In genomic region chr2:90679061-90679810, GRCm38 (mm10) we compare ENCODE assay signal across 8 mouse cellular contexts. TPM values are rescaled to one million over a fixed set of nuclear protein-coding genes. Genes with fewer than 3 reads are reported as not detected.
DNase-seq lines count a peak whose midpoint lies in the region; ATAC-seq and TF ChIP-seq lines count a peak whose summit lies in the region.

No protein-coding gene starts in this region.

- POLR2A ChIA-PET in Patski (lab: Charles Lee), result interaction anchor here (0.8 to 1.1 kb wide), 2 partner anchors 170 to 205 kb away, joined by 3 to 5 read pairs; no protein-coding TSS in a partner anchor

- H3K9me3 ChIP-seq in hindbrain, embryonic 13.5 days, result no peaks in the 10 kb centered on the region

- H3K4me2 ChIP-seq in hindbrain, embryonic 13.5 days, result peak overlapping the region; percentile 92

- peak overlapping the region; percentile 84 for H3K4me3 ChIP-seq in hindbrain, embryonic 13.5 days

- CTCF ChIA-PET in Patski (lab: Charles Lee), result interaction anchor here (1.3 to 1.7 kb wide), 3 partner anchors 114 to 205 kb away, joined by 3 to 4 read pairs (median 3); no protein-coding TSS in a partner anchor

- in situ Hi-C loops in Patski (cut with MboI; ENCODE audit: low pct_unique_long_range_greater_than_20kb), result loop anchor here (5.0 kb wide), 1 partner anchor 97 kb away; the partner anchor contains the start of gene Ptprj

- peak; percentile 95 for ATAC-seq in Patski
- ATAC-seq in hindbrain, embryonic 13.5 days (ENCODE audit: low FRiP score), result peak; percentile 98

- TF ChIP-seq CTCF in Patski (IDR thresholded peaks at IDR 0.05), result no peak

- H3K36me3 ChIP-seq in hindbrain, embryonic 13.5 days, result peaks cover 6% of the 10 kb centered on the region

- WGBS in hindbrain, embryonic 13.5 days, result under 1% methylated on average over 63 of the region's 63 CpGs

- H3K27me3 ChIP-seq in Patski, result no peaks in the 10 kb centered on the region
- no peaks in the 10 kb centered on the region for H3K27me3 ChIP-seq in hindbrain, embryonic 13.5 days

- peaks cover 26% of the 10 kb centered on the region for H3K4me1 ChIP-seq in hindbrain, embryonic 13.5 days (replicated peaks)

- peak overlapping the region; percentile 97 for H3K27ac ChIP-seq in hindbrain, embryonic 13.5 days

- peak overlapping the region; percentile 90 for H3K9ac ChIP-seq in hindbrain, embryonic 13.5 days

- no peak for DNase-seq in Patski (ENCODE audit: low read depth, low spot score)
- peak; percentile 94 for DNase-seq in cerebellum, postnatal 14 days
- DNase-seq in frontal cortex, postnatal 14 days (ENCODE audit: low spot score in 2 of 2), result peak; percentile 84 to 87
- DNase-seq in layer of hippocampus, postnatal 25 days (ENCODE audit: extremely low spot score in 1 of 2, low spot score in 1 of 2), result peak; percentile 85 to 95
- DNase-seq in lung, postnatal 25 days (ENCODE audit: low spot score), result peak; percentile 94
- DNase-seq in retina, embryonic 14.5 days (ENCODE audit: low spot score), result peak; percentile 93
- DNase-seq in thymus, postnatal 4 days, result peak; percentile 96

RNA-seq across cellular contexts. Expression of gene Nup160, which starts 2.2 kb away (rescaled TPM):
- polyA plus RNA-seq in Patski (2021), result 32.2 TPM
- polyA plus RNA-seq in hindbrain, embryonic 13.5 days (2015; fragmentation: Nextera tagmentation; extraction: Ambion mirVana), result 23.2 and 24.9 TPM in 2 replicates
- total RNA-seq in layer of hippocampus, postnatal 25 days (2021), result 10 to 100 TPM; 16.4 to 17.9 TPM
